Mouse (Mus musculus) intestine, embryonic 15.5 days (tissue): ENCODE results near the gene Cftr. TPM values are rescaled to one million over a fixed set of nuclear protein-coding genes. Genes with fewer than 3 reads are reported as not detected.

Source experiments
- ATAC-seq: fragments of 200-750 bp; cut with Nextera tagmentation; 2 replicates; pipeline ENCODE4 v1.8.0; 2017; ENCODE audit warnings: moderate TSS enrichment, moderate library complexity
- H3K27ac ChIP-seq: fragments of 300-500 bp; sonication (generic); 2 replicates; pipeline ENCODE4 v1.5.1; 2015; ENCODE audit warnings: mild to moderate bottlenecking, inconsistent platforms
- H3K27me3 ChIP-seq: fragments of 300-500 bp; sonication (generic); replicated peaks from 2 replicates; pipeline ENCODE4 v1.6.1; 2015; ENCODE audit warnings: inconsistent platforms
- H3K36me3 ChIP-seq: fragments of 300-500 bp; sonication (generic); 2 replicates; pipeline ENCODE4 v1.6.1; 2015; ENCODE audit warnings: inconsistent platforms
- H3K4me1 ChIP-seq: fragments of 300-500 bp; sonication (generic); replicated peaks from 2 replicates; pipeline ENCODE4 v1.6.1; 2015; ENCODE audit warnings: inconsistent platforms
- H3K4me2 ChIP-seq: fragments of 300-500 bp; sonication (generic); replicated peaks from 2 replicates; pipeline ENCODE4 v1.6.1; 2015; ENCODE audit warnings: mild to moderate bottlenecking, inconsistent platforms
- H3K4me3 ChIP-seq: fragments of 300-500 bp; sonication (generic); replicated peaks from 2 replicates; pipeline ENCODE4 v1.5.1; 2015; ENCODE audit warnings: inconsistent platforms
- H3K9ac ChIP-seq: fragments of 300-500 bp; sonication (generic); 2 replicates; pipeline ENCODE4 v1.6.1; 2015; ENCODE audit warnings: inconsistent platforms
- H3K9me3 ChIP-seq: fragments of 300-500 bp; sonication (generic); 2 replicates; pipeline ENCODE4 v1.6.1; 2016; ENCODE audit warnings: inconsistent platforms
- WGBS: fragments of 180-500 bp; shearing (Covaris S2); methylation state at CpG from one replicate; pipeline ENCODE4 v1.1.7; 2015; 5-methylcytosine and 5-hydroxymethylcytosine counted together
- polyA plus RNA-seq: library from polyadenylated mRNA; unstranded; fragments of >200 nt; fragmentation: Nextera tagmentation; extraction: Ambion mirVana; gene quantifications from 2 replicates; pipeline ENCODE4 v1.2.1, GENCODE M21; 2015

The Cftr gene
- polyA plus RNA-seq, 1 experiment from 2014 or later: 15.7 TPM

GRCm38 (mm10) chr6:18338307-18338706, 167.8 kb downstream of the Cftr start:
- H3K4me3 ChIP-seq: no peak overlapping the region
- no peak overlapping the region for H3K9ac ChIP-seq
- no peak overlapping the region for H3K4me2 ChIP-seq
- H3K4me1 ChIP-seq: no peaks in the 10 kb centered on the region
- peak; percentile 55; the same call in 1 of the 2 replicates for ATAC-seq
- H3K36me3 ChIP-seq: no peaks in the 10 kb centered on the region
- H3K27ac ChIP-seq: no peak overlapping the region
- no peaks in the 10 kb centered on the region for H3K9me3 ChIP-seq
- no peaks in the 10 kb centered on the region for H3K27me3 ChIP-seq

DNA sequence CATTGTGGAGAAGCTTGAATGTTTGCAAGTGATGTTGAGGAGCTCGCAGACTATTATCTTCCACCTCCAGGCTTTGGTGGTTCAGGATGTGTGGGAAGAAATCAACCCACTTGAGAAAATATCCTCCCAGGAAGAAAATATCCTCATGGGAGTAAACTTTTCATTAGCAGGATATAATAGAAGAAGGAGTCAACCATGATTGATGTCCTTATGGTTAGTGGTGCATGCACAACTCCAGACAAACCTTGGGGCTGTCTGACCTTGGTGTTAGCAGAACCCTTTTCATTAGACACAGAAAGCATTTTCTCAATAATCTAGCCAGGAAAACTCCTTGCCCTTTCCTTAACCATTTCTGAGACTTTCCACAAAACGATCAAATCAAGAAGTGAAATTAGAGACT, 173.8 kb downstream of the Cftr start:
- H3K27ac ChIP-seq: no peak overlapping the region
- no peak for ATAC-seq

DNA sequence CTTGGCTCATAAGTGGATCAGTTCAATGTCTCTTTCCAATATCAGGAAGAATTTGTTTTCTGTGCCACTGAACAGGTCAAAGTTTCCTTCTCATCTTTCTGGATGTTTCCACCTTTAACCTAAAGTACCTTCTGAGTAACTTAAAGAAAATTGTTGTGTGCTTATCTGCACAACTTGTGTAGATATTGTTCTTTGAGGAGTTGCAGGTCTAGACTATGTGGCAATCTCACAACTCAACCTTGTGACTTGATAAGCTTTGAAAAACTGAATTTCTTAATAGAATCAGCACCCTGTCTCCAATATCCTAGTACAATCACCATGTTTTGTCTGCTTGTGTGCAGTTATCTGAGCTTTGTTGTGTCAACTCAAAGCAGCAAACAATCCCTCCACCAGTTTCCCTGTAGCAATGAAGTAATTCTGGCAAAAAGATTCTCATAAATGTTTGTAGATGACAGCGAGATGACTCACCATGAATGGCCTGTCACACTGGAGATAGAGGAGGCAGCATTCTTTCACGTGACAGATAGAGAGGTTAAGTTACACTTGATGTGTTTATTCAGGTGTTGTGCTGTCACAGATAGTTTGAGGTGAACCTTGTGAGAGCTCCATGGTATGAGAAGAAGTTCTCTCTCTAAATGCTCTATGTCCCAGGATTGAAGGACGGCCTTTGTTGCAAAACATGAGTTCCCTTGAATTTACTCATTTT, 178.8 kb downstream of the Cftr start:
- Histone ChIP-seq H3K27ac (no peak overlapping the region), H3K4me1 (no peaks in the 10 kb centered on the region), H3K4me2 (no peak overlapping the region), H3K36me3 (no peaks in the 10 kb centered on the region), H3K27me3 (no peaks in the 10 kb centered on the region), H3K4me3 (no peak overlapping the region), H3K9ac (no peak overlapping the region), H3K9me3 (no peaks in the 10 kb centered on the region)
- ATAC-seq: peak; percentile 73
- WGBS: 69% methylated on average over 3 of the region's 3 CpGs

More for the DNA sequence above, 173.8 kb downstream of the Cftr start:
- Histone ChIP-seq H3K4me1 (no peaks in the 10 kb centered on the region), H3K4me2 (no peak overlapping the region), H3K9ac (no peak overlapping the region), H3K9me3 (no peaks in the 10 kb centered on the region), H3K4me3 (no peak overlapping the region), H3K36me3 (no peaks in the 10 kb centered on the region), H3K27me3 (no peaks in the 10 kb centered on the region)
- WGBS: 94% methylated on average over 2 of the region's 2 CpGs

DNA sequence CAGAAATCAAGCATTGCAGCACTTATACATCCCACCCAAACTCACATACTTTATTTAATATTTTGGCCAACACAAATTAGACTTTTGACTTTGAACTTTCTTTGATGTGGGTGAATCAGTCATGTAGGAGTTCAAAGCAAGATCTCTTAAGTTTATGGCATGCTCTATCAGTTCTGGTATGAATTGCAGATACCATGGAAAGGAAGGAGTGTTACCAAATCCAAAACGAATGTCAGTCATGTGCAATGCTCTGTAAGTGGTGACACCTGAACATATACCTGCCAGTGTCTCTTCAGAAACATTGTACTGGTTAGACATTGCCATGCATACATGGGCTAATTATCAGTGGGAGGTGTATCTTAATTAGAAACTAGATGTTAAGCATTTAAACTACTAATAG, 189.7 kb downstream of the Cftr start:
- Histone ChIP-seq H3K36me3 (no peaks in the 10 kb centered on the region), H3K27me3 (no peaks in the 10 kb centered on the region), H3K4me2 (no peak overlapping the region), H3K4me1 (no peaks in the 10 kb centered on the region), H3K9me3 (no peaks in the 10 kb centered on the region), H3K9ac (no peak overlapping the region), H3K4me3 (no peak overlapping the region), H3K27ac (no peak overlapping the region)
- peak; percentile 67 for ATAC-seq
- 70% methylated on average over 1 of the region's 1 CpGs for WGBS

DNA sequence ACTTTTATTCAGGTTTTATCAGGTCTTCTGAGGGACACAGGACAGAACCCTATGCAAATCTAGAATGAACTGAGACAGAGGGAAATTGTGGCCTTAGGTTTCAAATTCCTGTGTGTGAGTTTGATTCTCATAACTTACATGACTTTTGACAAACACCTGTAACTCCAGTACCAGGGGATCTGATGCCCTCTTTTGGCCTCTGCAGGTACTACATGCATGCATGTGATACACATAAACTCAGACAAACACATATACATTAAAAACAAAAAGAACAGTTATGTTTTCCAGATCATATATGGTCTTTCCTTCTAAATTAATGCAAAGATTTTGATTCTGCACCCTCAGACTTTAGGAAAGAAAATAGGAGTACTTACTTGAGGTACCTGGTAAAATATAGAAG, 190.5 kb downstream of the Cftr start:
- Histone ChIP-seq H3K9me3 (no peaks in the 10 kb centered on the region), H3K27me3 (no peaks in the 10 kb centered on the region), H3K27ac (no peak overlapping the region), H3K4me1 (no peaks in the 10 kb centered on the region), H3K4me3 (no peak overlapping the region), H3K36me3 (no peaks in the 10 kb centered on the region), H3K4me2 (no peak overlapping the region), H3K9ac (no peak overlapping the region)
- no peak for ATAC-seq

- ATAC-seq: no peak
- no peak overlapping the region for H3K4me3 ChIP-seq
- H3K9me3 ChIP-seq: no peaks in the 10 kb centered on the region
- no peak overlapping the region for H3K9ac ChIP-seq
- H3K4me2 ChIP-seq: no peak overlapping the region
- H3K4me1 ChIP-seq: no peaks in the 10 kb centered on the region
- 72% methylated on average over 5 of the region's 5 CpGs for WGBS
- no peak overlapping the region for H3K27ac ChIP-seq
- H3K36me3 ChIP-seq: no peaks in the 10 kb centered on the region
- H3K27me3 ChIP-seq: no peaks in the 10 kb centered on the region
These were observed 191.7 kb downstream of the Cftr start for GRCm38 (mm10) chr6:18362232-18362631.

- Histone ChIP-seq H3K9ac (no peak overlapping the region), H3K4me3 (no peak overlapping the region), H3K4me2 (no peak overlapping the region), H3K27me3 (no peaks in the 10 kb centered on the region), H3K9me3 (no peaks in the 10 kb centered on the region), H3K4me1 (no peaks in the 10 kb centered on the region), H3K36me3 (no peaks in the 10 kb centered on the region), H3K27ac (no peak overlapping the region)
- ATAC-seq: no peak
- WGBS: 88% methylated on average over 3 of the region's 3 CpGs
These were observed 198.6 kb downstream of the Cftr start for GRCm38 (mm10) chr6:18369054-18369453.

DNA sequence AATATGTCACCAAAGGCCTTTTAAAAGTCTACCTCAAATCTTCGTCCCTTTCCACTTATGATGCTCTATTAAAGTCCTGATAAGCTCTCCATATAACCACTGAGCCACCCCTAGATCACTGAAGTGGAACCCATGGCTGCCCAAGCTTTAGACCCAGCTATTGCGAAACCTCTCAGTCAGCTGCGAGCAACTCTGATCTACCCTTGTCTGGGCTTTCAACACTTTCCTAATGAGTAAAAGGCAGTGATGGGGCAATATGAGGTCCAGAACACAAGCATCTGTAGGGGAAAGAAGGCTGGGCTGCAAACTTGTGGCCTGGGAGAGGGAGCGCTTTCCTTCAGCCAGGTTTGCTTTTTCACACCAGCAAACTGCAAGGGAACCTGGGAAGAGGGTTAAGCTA, 199.2 kb downstream of the Cftr start:
- H3K4me3 ChIP-seq: no peak overlapping the region

More for the DNA sequence above, 199.2 kb downstream of the Cftr start:
- no peaks in the 10 kb centered on the region for H3K9me3 ChIP-seq
- 93% methylated on average over 4 of the region's 4 CpGs for WGBS
- H3K4me2 ChIP-seq: no peak overlapping the region
- no peak for ATAC-seq
- H3K27me3 ChIP-seq: no peaks in the 10 kb centered on the region
- H3K36me3 ChIP-seq: no peaks in the 10 kb centered on the region
- no peak overlapping the region for H3K27ac ChIP-seq
- H3K4me1 ChIP-seq: no peaks in the 10 kb centered on the region
- H3K9ac ChIP-seq: no peak overlapping the region

Other genes with a start within 250 kb of the Cftr start
- gene Wnt2, start 140.1 kb upstream of the Cftr start, polyA plus RNA-seq: 0.58 and 0.79 TPM in 2 replicates
- 0.10 and 0.21 TPM in 2 replicates for gene Asz1, start 61.6 kb upstream of the Cftr start, polyA plus RNA-seq